Mouse (Mus musculus): Measurements from ENCODE around the gene Iqch.
"Not testable (repeated sequence)": the region's sequence is repeated elsewhere in the genome, so short reads cannot be mapped to it uniquely, and the experiment has no call there.

The Iqch gene

GRCm38 (mm10) chr9:63568808-63569207, 33.5 kb downstream of the Iqch start:
- in situ Hi-C loops (cut with MboI; ENCODE audit: low sequenced_read_pairs) = no loop called here

- in situ Hi-C loops (cut with MboI; ENCODE audit: low sequenced_read_pairs) = no loop called here
Measured at GRCm38 (mm10) chr9:63568314-63568713, 34.0 kb downstream of the Iqch start.

- in situ Hi-C loops (cut with MboI; ENCODE audit: low sequenced_read_pairs) = no loop called here
Measured at GRCm38 (mm10) chr9:63563436-63563835, 38.9 kb downstream of the Iqch start.

- in situ Hi-C loops (cut with MboI; ENCODE audit: low sequenced_read_pairs) = no loop called here
Measured at GRCm38 (mm10) chr9:63561931-63562330, 40.4 kb downstream of the Iqch start.

GRCm38 (mm10) chr9:63556933-63557332, 45.4 kb downstream of the Iqch start:
- in situ Hi-C loops (cut with MboI; ENCODE audit: low sequenced_read_pairs) = no loop called here

- in situ Hi-C loops (cut with MboI; ENCODE audit: low sequenced_read_pairs) = no loop called here
Measured at GRCm38 (mm10) chr9:63556316-63556715, 46.0 kb downstream of the Iqch start.

- in situ Hi-C loops (cut with MboI; ENCODE audit: low sequenced_read_pairs) = no loop called here
Measured at GRCm38 (mm10) chr9:63555460-63555990, 46.8 kb downstream of the Iqch start.

GRCm38 (mm10) chr9:63553628-63554027, 48.7 kb downstream of the Iqch start:
- in situ Hi-C loops (cut with MboI; ENCODE audit: low sequenced_read_pairs) = no loop called here

- in situ Hi-C loops (cut with MboI; ENCODE audit: low sequenced_read_pairs) = not testable (repeated sequence)
Measured at GRCm38 (mm10) chr9:63550701-63551100, 51.6 kb downstream of the Iqch start.

- in situ Hi-C loops (cut with MboI; ENCODE audit: low sequenced_read_pairs) = no loop called here
Measured at GRCm38 (mm10) chr9:63548966-63549365, 53.3 kb downstream of the Iqch start.

- in situ Hi-C loops (cut with MboI; ENCODE audit: low sequenced_read_pairs) = no loop called here
Measured at GRCm38 (mm10) chr9:63541926-63542325, 60.4 kb downstream of the Iqch start.

- in situ Hi-C loops (cut with MboI; ENCODE audit: low sequenced_read_pairs) = no loop called here
Measured at GRCm38 (mm10) chr9:63541301-63541700, 61.0 kb downstream of the Iqch start.

GRCm38 (mm10) chr9:63537489-63537888, 64.8 kb downstream of the Iqch start:
- in situ Hi-C loops (cut with MboI; ENCODE audit: low sequenced_read_pairs) = no loop called here

GRCm38 (mm10) chr9:63535042-63535441, 67.3 kb downstream of the Iqch start:
- in situ Hi-C loops (cut with MboI; ENCODE audit: low sequenced_read_pairs) = no loop called here

- in situ Hi-C loops (cut with MboI; ENCODE audit: low sequenced_read_pairs) = no loop called here
Measured at GRCm38 (mm10) chr9:63534371-63534780, 67.9 kb downstream of the Iqch start.

GRCm38 (mm10) chr9:63532966-63533711, 69.2 kb downstream of the Iqch start:
- in situ Hi-C loops (cut with MboI; ENCODE audit: low sequenced_read_pairs) = no loop called here

GRCm38 (mm10) chr9:63523937-63524253, 78.4 kb downstream of the Iqch start:
- in situ Hi-C loops (cut with MboI; ENCODE audit: low sequenced_read_pairs) = no loop called here

GRCm38 (mm10) chr9:63523251-63523936, 78.9 kb downstream of the Iqch start:
- in situ Hi-C loops (cut with MboI; ENCODE audit: low sequenced_read_pairs) = no loop called here

GRCm38 (mm10) chr9:63512851-63513250, 89.4 kb downstream of the Iqch start:
- in situ Hi-C loops (cut with MboI; ENCODE audit: low sequenced_read_pairs) = no loop called here

- in situ Hi-C loops (cut with MboI; ENCODE audit: low sequenced_read_pairs) = no loop called here
Measured at GRCm38 (mm10) chr9:63511034-63511433, 91.3 kb downstream of the Iqch start.

GRCm38 (mm10) chr9:63507110-63507509, 95.2 kb downstream of the Iqch start:
- in situ Hi-C loops (cut with MboI; ENCODE audit: low sequenced_read_pairs) = no loop called here

GRCm38 (mm10) chr9:63503890-63504289, 98.4 kb downstream of the Iqch start:
- in situ Hi-C loops (cut with MboI; ENCODE audit: low sequenced_read_pairs) = no loop called here
